Mouse (Mus musculus): ENCODE results near the gene Obscn. TPM values are rescaled to one million over a fixed set of nuclear protein-coding genes. Genes with fewer than 3 reads are reported as not detected.

Obscn gene
- total and polyA plus RNA-seq, 3 experiments = 0.08 to 0.54 TPM; not detected in 1

GRCm38 (mm10) chr11:58969659-58970058, 166.5 kb downstream of the Obscn start:
- Histone ChIP-seq H3K27ac (ENCODE audit: control insufficient read depth, low read depth, low read length) (no peak overlapping the region), H3K36me3 (ENCODE audit: control insufficient read depth in 1 of 2, insufficient read depth in 2 of 2, low read length in 2 of 2) (peaks cover 0 to 5% of the 10 kb centered on the region in 2 experiments; a peak in 3 of 4 replicates), H3K9me3 (replicated peaks; ENCODE audit: insufficient read depth, low read length) (no peaks in the 10 kb centered on the region), H3K4me1 (ENCODE audit: control insufficient read depth in 1 of 2, insufficient read depth in 2 of 2, low read length in 2 of 2) (peaks cover 0 to 19% of the 10 kb centered on the region in 2 experiments; a peak in 3 of 4 replicates), H3K79me2 (ENCODE audit: control insufficient read depth, insufficient read depth, low read length, poor library complexity) (peaks cover 5% of the 10 kb centered on the region), H3K27me3 (ENCODE audit: control insufficient read depth in 1 of 2, insufficient read depth in 2 of 2, low read length in 2 of 2) (no peaks in the 10 kb centered on the region), H3K9ac (ENCODE audit: control insufficient read depth, low read depth, low read length, poor library complexity, severe bottlenecking) (no peak overlapping the region), H3K4me3 (ENCODE audit: control insufficient read depth in 1 of 2, insufficient read depth in 1 of 2, low read depth in 2 of 2, low read length in 2 of 2) (no peak overlapping the region)
- TF ChIP-seq ELF1 (IDR thresholded peaks at IDR 0.05; ENCODE audit: low read depth, low read length) = no peak
- DNase-seq (ENCODE audit: low read depth, low spot score) = no peak

- Histone ChIP-seq H3K27me3 (ENCODE audit: control insufficient read depth in 1 of 2, insufficient read depth in 2 of 2, low read length in 2 of 2) (no peaks in the 10 kb centered on the region), H3K9ac (ENCODE audit: control insufficient read depth, low read depth, low read length, poor library complexity, severe bottlenecking) (no peak overlapping the region), H3K4me1 (ENCODE audit: control insufficient read depth in 1 of 2, insufficient read depth in 2 of 2, low read length in 2 of 2) (peaks cover 0 to 16% of the 10 kb centered on the region in 2 experiments; a peak in 2 of 4 replicates), H3K79me2 (ENCODE audit: control insufficient read depth, insufficient read depth, low read length, poor library complexity) (peaks cover 2% of the 10 kb centered on the region; the same call in 1 of the 2 replicates), H3K9me3 (replicated peaks; ENCODE audit: insufficient read depth, low read length) (no peaks in the 10 kb centered on the region), H3K27ac (ENCODE audit: control insufficient read depth, low read depth, low read length) (no peak overlapping the region), H3K36me3 (ENCODE audit: control insufficient read depth in 1 of 2, insufficient read depth in 2 of 2, low read length in 2 of 2) (peaks cover 0 to 5% of the 10 kb centered on the region in 2 experiments; a peak in 3 of 4 replicates), H3K4me3 (ENCODE audit: control insufficient read depth in 1 of 2, insufficient read depth in 1 of 2, low read depth in 2 of 2, low read length in 2 of 2) (no peak overlapping the region)
- TF ChIP-seq RAD21 (IDR thresholded peaks at IDR 0.05; ENCODE audit: low read depth, low read length) = no peak
- TF ChIP-seq POLR2AphosphoS5 (IDR thresholded peaks at IDR 0.05; ENCODE audit: borderline replicate concordance, low read depth, low read length) = no peak
- no peak for DNase-seq (ENCODE audit: low read depth, low spot score)
Observed at GRCm38 (mm10) chr11:58969027-58969426, 167.2 kb downstream of the Obscn start.

DNA sequence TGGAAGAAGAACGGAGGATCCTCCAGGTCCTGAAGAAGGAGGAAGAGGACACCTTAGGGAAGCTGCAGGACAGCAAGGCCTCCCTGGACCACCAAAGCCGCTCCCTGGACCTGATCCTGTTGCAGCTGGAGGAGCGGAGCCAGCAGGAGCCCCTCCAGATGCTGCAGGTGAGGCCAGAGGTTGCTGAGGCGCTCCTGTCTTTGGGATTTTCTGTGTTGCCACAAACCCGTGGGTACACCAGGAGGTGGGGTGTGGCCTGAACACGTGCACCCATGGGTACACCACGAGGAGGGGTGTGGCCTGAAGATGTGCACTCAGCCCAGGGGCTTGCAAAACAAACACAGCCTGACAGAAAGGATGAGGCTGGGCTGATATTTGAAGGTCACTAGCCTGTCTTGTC, 167.7 kb downstream of the Obscn start:
- DNase-seq (ENCODE audit: low read depth, low spot score) = no peak
- H3K79me2 ChIP-seq (ENCODE audit: control insufficient read depth, insufficient read depth, low read length, poor library complexity) = peaks cover 2% of the 10 kb centered on the region; the same call in 1 of the 2 replicates
- H3K27ac ChIP-seq (ENCODE audit: control insufficient read depth, low read depth, low read length) = no peak overlapping the region
- no peak overlapping the region for H3K4me3 ChIP-seq (ENCODE audit: control insufficient read depth in 1 of 2, insufficient read depth in 1 of 2, low read depth in 2 of 2, low read length in 2 of 2)
- peaks cover 0 to 16% of the 10 kb centered on the region in 2 experiments; a peak in 2 of 4 replicates for H3K4me1 ChIP-seq (ENCODE audit: control insufficient read depth in 1 of 2, insufficient read depth in 2 of 2, low read length in 2 of 2)
- no peak overlapping the region for H3K9ac ChIP-seq (ENCODE audit: control insufficient read depth, low read depth, low read length, poor library complexity, severe bottlenecking)
- peaks cover 0 to 2% of the 10 kb centered on the region in 2 experiments; a peak in 2 of 4 replicates for H3K36me3 ChIP-seq (ENCODE audit: control insufficient read depth in 1 of 2, insufficient read depth in 2 of 2, low read length in 2 of 2)
- no peaks in the 10 kb centered on the region for H3K9me3 ChIP-seq (replicated peaks; ENCODE audit: insufficient read depth, low read length)
- H3K27me3 ChIP-seq (ENCODE audit: control insufficient read depth in 1 of 2, insufficient read depth in 2 of 2, low read length in 2 of 2) = no peaks in the 10 kb centered on the region
- TF ChIP-seq USF1 (IDR thresholded peaks at IDR 0.05; ENCODE audit: low read depth, low read length) (no peak), MXI1 (IDR thresholded peaks at IDR 0.05; ENCODE audit: low read depth, low read length) (peak; percentile 37; the same call in 1 of the 2 replicates)

DNA sequence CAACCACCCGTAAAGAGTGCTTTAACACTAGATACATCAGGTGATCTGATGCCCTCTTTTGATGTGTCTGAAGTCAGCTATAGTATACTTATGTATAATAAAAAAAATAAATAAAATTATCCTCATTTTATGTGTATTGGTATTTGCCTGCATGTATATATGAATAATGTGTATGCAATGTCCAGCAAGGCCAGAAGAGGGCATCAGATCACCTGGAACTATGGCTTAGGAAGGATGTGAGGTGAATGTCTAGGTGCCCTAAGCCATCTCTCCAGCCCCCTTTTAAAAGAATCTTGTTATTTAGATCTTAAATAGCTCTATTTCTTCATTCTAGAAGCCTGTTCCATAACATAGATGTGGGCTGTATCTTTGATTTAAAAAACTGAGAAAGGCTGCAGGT, 168.9 kb downstream of the Obscn start:
- Histone ChIP-seq H3K36me3 (ENCODE audit: control insufficient read depth in 1 of 2, insufficient read depth in 2 of 2, low read length in 2 of 2) (no peaks in the 10 kb centered on the region; a peak in 1 of 4 replicates), H3K4me1 (ENCODE audit: control insufficient read depth in 1 of 2, insufficient read depth in 2 of 2, low read length in 2 of 2) (peaks cover 0 to 16% of the 10 kb centered on the region in 2 experiments; a peak in 2 of 4 replicates)
- DNase-seq (ENCODE audit: low read depth, low spot score) = peak; percentile 66

More for the DNA sequence above, 168.9 kb downstream of the Obscn start:
- Histone ChIP-seq H3K9ac (ENCODE audit: control insufficient read depth, low read depth, low read length, poor library complexity, severe bottlenecking) (no peak overlapping the region), H3K27ac (ENCODE audit: control insufficient read depth, low read depth, low read length) (no peak overlapping the region), H3K9me3 (replicated peaks; ENCODE audit: insufficient read depth, low read length) (no peaks in the 10 kb centered on the region), H3K4me3 (ENCODE audit: control insufficient read depth in 1 of 2, insufficient read depth in 1 of 2, low read depth in 2 of 2, low read length in 2 of 2) (no peak overlapping the region), H3K79me2 (ENCODE audit: control insufficient read depth, insufficient read depth, low read length, poor library complexity) (no peaks in the 10 kb centered on the region), H3K27me3 (ENCODE audit: control insufficient read depth in 1 of 2, insufficient read depth in 2 of 2, low read length in 2 of 2) (no peaks in the 10 kb centered on the region)
- TF ChIP-seq POLR2A (IDR thresholded peaks at IDR 0.05; ENCODE audit: control insufficient read depth in 1 of 2, insufficient read depth in 1 of 2, low read depth in 1 of 2, low read length in 2 of 2, poor library complexity in 1 of 2) (no peak), ZKSCAN1 (IDR thresholded peaks at IDR 0.05; ENCODE audit: low read depth, low read length) (no peak), CHD1 (IDR thresholded peaks at IDR 0.05; ENCODE audit: low read depth, low read length) (no peak), CHD2 (IDR thresholded peaks at IDR 0.05; ENCODE audit: low read length) (no peak), SMC3 (IDR thresholded peaks at IDR 0.05; ENCODE audit: low read depth, low read length) (peak; percentile 45), RAD21 (IDR thresholded peaks at IDR 0.05; ENCODE audit: low read depth, low read length) (peak; percentile 27), MYC (IDR thresholded peaks at IDR 0.05; ENCODE audit: low read depth, low read length) (no peak), USF2 (IDR thresholded peaks at IDR 0.05; ENCODE audit: borderline replicate concordance in 1 of 2, insufficient read depth in 1 of 2, low read depth in 1 of 2, low read length in 2 of 2) (no peak), POLR2AphosphoS5 (IDR thresholded peaks at IDR 0.05; ENCODE audit: borderline replicate concordance, low read depth, low read length) (no peak), MXI1 (IDR thresholded peaks at IDR 0.05; ENCODE audit: low read depth, low read length) (no peak), CTCF (IDR thresholded peaks at IDR 0.05 in 2 of 3, conservative IDR thresholded peaks at IDR 0.05 in 1 of 3; ENCODE audit: control insufficient read depth in 1 of 3, insufficient read depth in 1 of 3, low read depth in 2 of 3, low read length in 3 of 3, poor library complexity in 1 of 3, severe bottlenecking in 1 of 3) (peak; percentile 42 to 59 (median 51); a peak in 5 of 6 replicates)

Measured in MEL (cell line).